Mouse (Mus musculus) kidney, postnatal 25 days (tissue): ENCODE results near the gene Atp1a2.
A peak's percentile ranks its signal among the peaks of the same experiment; 100 is the strongest.
"Not testable (repeated sequence)": the region's sequence is repeated elsewhere in the genome, so short reads cannot be mapped to it uniquely, and the experiment has no call there.

Source experiments
- DNase-seq, 2 experiments: peaks; one replicate each; pipeline ENCODE4 v3.0.0; 2021; ENCODE audit warnings: mixed read lengths in 2 of 2

The Atp1a2 gene

GRCm38 (mm10) chr1:172261477-172262078 is 36.3 kb downstream of the Atp1a2 start, which contains the start of gene Igsf8:
Gene Igsf8 (plus strand): TSS chr1:172261641.
- DNase-seq = no peak

- no peak for DNase-seq
These were observed 39.5 kb downstream of the Atp1a2 start, which contains the start of gene Atp1a4 for GRCm38 (mm10) chr1:172258314-172258713. Gene Atp1a4 (minus strand): TSS chr1:172258414.

DNA sequence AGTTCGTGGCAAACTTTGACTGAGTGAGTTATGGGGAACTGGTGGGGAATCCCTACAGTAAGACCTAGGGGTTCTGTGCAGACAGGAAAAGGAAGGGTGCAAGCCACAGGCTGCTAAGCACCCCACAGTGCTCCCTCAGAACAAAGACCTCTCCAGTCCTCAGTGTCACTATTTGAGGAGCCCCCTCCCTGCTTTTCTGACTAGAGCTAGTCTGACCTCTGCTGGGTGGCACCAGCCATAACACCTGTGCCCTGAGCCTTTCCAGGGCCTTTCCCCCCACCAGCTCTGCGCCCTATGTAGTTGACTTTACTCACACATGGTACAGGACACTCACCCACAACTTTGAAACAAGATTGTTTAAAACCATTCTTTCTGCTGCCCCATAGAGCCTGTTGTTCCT is 50.2 kb downstream of the Atp1a2 start:
- peak; percentile 34 to 49 for DNase-seq

DNA sequence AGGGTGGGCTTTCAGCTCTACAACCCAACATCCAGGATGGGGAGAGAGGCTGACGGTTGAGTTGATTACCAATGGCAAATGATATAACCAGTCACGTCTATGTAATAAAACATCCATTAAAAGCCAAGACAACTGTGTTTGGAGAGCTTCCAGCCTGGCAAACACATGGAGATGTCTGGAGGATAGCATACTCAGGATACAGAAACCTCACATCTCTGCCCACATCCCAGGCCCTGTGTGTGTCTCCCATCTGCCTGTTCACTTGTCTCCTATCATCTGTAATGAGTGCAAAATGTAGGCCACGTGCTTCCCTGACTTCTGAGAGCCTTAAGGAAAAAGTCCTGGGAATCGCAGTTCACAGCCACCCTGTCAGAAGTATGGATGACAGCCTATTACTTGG is 50.6 kb downstream of the Atp1a2 start:
- no peak for DNase-seq

DNA sequence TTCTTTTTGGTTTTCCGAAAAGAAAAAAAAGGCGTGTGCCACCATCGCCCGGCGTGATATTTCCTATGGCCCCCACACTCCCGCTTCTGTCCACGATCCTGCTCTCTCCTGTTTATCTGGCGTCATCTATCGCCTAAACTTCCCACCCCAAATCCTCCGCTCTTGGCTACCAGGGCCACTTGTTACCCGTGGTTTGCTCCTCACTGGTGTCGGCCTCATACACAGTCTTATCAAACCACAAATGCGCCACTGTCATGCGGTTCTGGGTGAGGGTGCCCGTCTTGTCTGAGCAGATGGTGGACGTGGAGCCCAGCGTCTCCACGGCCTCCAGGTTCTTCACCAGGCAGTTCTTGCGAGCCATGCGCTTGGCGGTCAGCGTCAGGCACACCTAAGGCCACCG is 53.2 kb downstream of the Atp1a2 start:
- not testable (repeated sequence) for DNase-seq

- DNase-seq = peak; percentile 50 to 52
These were observed 54.2 kb downstream of the Atp1a2 start for GRCm38 (mm10) chr1:172243547-172244205.

DNA sequence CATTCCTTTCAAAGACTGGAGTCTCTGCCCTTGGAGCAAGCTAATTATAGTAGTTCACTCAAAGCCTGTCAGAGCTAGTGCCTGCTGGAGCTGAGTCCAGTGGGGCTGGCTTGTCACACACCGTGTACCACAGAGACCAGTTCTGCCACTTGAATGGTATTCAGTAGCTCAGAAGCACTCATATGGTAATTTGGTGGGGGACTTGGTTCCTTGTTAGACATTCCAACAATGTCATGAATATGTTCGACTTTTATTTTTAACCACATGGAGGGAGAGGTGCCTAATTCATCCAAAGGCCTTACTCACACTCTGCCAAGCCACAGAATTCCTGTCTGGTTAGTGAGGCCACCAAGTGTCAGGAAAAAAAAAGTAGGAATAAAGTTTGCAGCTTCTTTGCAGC is 55.5 kb downstream of the Atp1a2 start:
- peak; percentile 60 to 87 for DNase-seq

GRCm38 (mm10) chr1:172240945-172241708 is 56.7 kb downstream of the Atp1a2 start:
- DNase-seq = no peak

DNA sequence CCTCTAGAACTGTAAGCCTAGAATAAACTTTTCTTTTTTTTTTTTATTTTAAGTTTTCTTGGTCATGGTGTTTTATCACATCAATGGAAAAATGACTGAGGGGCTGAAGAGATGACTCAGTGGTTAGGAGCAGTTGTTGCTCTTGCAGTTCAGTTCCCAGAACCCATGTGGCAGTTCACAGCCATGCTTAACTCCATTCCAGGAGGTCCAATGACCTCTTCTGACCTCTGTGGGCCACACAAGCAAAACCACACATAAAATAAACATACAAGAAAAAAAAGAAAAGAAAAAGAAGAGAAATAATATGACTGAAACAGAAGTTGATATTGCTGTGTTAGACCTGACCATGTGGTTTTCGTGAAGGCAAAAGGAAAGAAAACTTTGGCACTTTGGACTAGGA is 68.6 kb downstream of the Atp1a2 start:
- no peak for DNase-seq

DNA sequence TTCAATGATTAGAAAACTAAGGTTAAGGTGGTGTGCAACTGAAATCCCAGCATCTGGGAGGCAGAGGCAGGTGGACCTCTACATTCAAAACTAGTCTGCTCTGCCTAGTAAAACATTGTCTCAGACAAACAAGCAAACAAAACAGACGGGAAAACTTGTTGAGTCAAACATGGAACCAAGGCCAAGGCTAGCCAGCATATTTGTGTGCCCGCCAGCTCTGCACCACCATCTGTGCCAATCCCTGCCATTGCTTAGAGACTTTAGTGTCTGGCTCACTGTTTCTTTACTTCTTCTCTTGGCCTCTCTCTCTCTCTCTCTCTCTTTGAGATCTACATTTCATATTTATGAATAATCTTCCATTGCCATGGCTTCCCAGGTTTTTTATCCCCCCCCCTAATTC is 69.7 kb downstream of the Atp1a2 start:
- no peak for DNase-seq
